Mouse (Mus musculus) mesoderm, embryonic 11.5 days (tissue): ENCODE results near the gene Tnnt1.
A peak's percentile ranks its signal among the peaks of the same experiment; 100 is the strongest.

ENCODE experiments used
- DNase-seq: peaks from one replicate; pipeline ENCODE4 v3.0.0-alpha.2; 2012; ENCODE audit warnings: low read depth, low spot score

Tnnt1 gene

DNA sequence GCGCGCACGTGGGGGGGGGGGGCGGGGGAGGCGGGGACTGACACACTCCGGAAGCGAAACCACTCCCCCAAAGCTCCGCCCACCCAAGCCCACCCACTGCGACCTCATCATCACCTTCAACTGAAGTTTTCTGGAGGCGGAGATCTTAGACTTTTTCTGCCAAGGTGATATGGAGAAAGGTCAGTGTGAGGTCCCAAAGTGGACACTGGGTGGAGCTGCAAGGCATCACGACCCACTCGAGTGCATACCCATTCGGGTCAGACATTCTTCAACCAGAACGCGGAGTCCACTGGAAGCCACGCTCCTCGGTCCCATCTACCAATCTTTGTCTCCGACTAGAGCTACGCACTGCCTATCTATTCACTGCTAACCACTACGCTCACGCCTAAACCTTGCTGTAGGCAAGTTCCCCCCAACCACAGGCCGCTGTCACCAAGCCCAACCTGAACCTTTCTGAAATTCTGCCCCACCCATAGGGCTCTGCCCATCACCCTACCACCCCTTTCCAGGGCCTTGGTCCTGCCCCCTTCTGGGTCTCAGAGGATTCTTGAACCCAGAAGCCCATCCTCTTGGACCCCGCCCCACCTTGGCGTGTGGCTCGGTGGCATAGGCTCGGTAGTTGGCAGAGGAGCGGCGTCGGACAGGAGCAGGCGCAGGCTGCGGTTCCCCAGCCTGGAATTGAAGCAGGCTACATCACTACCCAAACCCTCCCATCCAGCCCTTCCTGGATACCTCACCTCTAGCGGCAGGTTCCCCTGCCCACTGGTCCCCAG is 5.2 kb upstream of the Tnnt1 start:
- DNase-seq = no peak

DNA sequence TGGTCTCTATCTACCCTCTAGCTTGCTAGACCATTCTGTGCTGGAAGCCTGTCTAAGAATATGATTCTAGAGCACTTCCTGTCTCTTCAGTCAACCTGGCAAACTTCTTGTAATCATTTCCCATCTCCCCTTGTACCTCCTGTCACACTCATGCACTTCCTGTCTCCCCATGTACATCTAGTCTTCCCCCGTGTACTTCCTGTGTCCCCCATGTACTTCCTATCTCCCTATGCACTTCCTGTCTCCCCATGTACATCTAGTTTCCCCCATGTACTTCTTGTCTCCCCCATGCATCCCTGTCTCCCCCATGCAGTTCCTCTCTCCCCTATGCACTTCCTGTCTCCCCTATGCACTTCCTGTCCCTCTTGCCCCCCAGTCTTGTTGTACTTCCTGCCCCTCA is 2.3 kb upstream of the Tnnt1 start:
- no peak for DNase-seq

DNA sequence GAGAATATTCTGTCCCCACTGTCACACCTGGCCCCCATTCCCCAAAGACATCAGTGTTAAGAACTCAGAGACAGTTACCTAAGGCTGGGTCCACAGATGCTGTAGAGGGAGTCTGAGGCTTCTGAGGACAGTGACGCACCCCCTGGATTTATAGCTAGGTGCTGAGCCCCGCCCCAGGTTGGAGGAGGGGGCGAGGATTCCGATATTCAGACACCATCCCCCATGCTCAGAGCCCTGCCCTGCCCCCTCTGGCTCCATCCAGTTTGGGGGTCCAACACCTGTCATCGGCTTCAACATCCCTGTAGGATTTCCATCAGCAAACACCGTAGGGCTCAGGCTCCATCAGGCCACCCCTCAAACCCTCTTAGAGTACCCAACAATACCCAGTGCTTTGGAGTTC is 329 bp downstream of the Tnnt1 start:
- DNase-seq = no peak

DNA sequence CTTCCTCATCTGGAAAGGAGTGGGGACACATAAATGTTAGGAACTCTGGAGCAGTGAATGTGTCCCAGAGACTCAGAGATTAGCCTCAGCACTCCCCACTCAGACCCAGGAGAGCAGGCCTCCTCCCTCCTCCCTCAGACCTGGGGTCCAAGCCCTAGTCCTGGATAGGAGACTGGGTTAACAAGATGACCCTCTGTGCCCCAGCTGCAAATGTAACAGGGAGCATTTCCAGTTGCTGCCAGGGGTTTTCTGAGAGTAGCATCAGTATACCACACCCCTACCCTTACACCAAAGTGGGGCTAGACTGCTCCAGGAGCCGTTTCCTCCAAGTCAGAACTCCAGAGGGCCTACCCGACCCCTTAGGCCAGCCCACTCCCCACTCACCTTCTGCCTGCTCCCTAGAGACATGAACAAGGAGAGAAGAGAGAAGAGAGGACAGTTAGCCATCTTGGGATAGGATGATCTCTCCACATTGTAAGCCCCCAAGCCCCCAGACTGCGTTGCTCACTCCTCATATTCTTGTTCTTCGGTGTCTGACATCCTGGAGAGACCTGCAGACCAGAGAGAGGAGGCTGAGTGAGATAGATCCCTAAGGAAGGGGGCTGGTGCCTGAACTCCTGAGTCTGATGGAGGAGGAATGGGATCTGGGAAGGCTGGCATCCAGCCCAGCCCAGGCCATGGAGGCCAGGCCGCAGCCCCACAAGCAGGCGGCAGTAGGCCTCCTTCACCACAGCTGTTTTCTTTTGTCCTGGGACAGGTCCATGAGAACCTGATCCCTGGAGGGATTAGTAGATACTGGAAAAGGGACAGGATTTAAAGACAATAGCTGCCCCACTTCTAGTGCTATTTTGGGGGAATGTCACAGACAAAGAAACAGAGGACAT is 2.1 kb downstream of the Tnnt1 start:
- DNase-seq = no peak

DNA sequence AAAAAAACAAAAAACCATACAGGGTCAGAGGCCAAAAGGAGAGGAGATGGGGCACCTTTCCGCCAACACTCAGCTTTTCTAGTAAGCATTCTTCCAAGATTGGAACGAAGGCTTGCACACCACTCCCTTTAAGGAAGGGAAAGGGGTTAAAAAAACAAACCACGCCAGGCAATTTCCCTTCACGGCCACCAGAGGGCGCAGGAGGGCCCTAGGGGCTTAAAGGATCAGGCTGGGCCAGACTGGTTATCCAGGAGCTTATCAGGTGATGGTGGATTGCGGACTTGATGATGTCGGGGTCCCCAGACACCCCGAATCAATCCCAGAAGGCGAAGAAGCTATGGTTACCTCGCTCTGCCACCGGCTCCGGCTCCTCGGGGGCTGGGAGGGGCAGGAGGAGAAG is 2.9 kb downstream of the Tnnt1 start:
- DNase-seq = peak; percentile 67

DNA sequence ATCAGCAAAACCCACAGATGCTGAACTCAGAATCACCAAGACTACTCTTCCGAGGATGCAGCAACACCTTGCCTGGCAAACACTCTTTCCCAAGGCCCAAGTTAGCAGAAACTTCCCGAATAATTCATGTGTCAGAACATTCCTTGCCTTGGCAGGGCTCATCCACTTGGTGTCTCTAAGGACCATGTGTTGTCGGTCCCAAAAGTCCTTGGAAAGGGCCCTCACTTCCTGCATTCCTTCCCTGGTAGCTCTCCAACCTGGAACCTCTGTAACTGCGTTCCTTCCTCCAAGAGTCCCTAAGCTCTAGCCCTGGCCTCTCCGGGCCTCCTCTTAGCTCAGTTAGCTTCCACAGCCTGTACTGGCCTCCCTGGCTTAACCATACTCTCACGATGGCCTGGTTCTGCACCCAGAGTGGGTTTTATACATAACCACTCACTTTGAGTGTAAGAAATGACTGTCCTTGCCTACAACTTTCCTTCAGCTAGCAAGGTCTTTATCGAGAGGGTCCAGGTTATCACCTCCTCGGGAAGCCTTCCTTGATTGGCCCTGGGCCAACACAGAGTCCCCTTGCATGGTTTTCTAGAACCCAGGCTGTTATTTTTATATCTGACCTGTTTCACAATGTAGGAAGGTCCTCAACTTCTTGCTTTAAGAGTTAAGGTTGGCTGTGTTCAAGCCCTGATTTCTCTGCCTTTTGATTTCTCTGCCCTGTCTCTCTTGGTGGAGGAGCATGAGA is 4.5 kb downstream of the Tnnt1 start:
- DNase-seq = no peak

DNA sequence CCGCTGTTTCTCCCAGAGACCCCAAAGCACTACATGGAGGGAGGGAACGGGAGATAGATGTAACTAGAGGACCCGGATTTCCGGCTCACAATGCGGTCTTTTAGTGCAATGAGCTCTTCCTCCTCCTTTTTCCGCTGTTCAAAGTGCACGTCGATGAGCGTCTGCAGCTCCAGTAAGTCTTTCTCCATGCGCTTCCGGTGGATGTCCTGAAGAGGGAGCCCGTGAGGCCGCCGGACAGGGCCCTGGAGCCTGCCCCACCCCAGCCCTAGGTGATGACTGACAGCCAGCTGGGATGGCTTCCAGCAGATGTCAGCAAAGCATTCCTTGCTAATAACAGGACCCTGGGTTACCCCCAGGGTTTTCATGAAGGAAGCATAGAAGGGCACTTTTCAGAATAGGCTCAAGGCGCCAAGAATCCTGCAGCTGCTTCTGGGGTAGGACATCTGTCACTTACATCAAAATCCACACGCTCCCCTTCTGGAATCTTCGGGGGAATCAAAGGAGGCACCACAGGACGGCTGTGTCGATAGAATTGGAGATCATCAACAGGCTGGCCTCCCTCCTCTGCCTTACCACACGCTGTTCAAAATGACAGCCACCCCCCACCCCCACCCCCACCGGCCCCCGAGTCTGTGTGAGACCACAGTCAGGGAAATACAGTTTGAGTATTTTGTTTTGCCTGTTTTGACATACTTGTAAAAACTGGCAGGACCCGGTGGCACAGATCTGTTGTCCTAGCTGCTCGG is 6.1 kb downstream of the Tnnt1 start:
- peak; percentile 87 for DNase-seq

DNA sequence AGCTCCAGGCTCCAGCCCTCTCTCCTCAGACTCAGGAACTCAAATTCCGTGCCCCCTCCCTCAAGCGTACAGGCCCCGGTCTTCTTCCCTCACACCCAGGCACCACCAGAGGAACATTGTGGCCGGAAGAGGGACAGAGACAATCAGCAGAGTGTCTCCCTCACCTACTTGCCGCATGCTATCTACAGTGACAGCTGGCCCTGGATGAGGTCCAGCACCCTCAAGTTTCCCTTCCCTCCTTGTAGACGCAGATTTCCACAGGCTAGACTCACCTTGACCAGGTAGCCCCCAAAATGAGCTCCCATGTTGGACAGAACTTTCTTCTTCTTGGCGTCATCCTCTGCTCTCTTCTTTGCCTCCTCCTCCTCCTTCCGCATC is 7.5 kb downstream of the Tnnt1 start:
- DNase-seq = no peak

DNA sequence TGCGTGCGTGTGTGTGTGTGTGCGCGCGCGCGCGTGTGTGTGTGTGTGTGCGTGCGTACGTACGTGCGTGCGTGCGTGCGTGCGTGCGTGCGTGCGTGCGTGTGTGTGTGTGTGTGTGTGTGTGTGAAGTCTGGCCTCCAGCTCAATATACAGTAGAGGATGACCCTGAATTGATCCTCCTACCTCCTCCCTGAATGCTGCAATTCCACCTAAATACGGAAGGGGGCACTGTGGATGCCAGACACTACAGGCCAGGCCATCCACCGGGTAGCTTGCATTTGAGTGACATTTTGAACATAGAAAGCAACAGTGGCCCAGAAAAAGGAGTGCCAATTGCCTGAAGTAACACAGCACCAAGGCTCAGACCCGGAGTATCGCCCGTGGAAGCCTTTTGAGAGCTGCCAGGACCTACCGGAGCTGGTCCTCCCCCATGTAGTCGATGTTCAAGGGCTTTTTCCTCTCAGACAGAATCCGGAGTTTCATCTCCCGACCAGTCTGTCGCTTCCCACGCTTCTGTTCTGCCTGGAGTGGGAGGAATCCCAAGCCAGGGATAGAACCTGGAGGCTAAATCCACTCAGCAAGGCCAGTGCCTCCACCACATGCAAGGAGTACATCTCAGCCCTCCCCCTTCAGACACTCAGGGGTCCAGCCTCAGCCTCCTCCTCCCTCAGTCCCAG is 8.0 kb downstream of the Tnnt1 start:
- DNase-seq = no peak

DNA sequence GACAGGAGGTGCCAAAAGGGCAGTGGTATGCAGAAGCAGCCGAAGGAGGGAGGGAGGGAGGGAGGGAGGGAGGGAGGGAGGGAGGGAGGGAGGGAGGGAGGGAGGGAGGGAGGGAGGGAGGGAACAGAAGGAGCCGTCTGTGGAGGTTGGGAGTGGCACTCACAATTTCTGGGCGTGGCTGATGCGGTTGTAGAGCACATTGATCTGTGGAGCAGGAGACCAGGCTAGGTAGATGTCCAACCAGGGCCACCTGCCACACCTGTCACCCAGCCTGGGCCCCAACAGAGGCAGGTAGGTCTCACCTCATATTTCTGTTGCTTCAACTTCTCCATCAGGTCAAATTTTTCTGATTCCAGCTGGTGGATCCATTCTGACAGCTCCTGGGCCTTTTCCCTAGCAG is 9.0 kb downstream of the Tnnt1 start:
- no peak for DNase-seq

DNA sequence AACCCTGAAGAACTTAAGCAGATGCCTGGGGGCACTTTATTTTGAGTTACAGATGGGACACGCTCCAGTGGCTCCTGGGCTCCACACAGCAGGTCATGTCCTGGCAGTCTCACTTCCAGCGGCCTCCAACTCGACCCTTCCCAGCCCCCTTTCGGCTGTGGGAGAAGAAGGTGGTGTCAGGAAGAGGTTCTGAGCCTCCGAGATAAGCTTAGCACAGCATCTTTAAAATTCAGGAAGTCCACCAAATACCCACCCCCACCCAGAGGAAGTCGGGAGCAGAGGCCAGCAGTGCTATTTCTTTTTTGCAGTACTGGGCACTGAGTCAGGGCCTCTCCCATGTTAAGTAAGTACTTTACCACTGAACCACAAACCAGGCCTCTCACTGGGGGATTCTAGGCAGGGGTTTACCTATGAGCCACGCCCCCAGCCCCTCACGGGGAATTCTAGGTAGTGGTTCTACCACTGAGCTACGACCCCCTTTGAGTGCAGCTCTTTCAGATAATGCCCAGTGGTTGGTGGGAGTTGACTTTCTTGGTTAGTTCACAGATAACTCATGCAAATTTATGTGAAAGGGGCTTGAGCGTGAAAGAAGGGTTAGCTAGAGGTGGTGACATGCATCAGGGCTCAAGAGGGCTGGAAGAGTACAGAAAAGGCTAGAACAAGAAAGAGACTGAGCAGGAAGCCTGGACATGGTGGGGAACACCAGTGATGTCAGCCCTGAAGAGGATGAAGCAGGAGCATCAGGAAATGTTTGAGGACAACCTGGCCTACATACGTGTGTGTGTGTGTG is 11.3 kb downstream of the Tnnt1 start:
- no peak for DNase-seq

DNA sequence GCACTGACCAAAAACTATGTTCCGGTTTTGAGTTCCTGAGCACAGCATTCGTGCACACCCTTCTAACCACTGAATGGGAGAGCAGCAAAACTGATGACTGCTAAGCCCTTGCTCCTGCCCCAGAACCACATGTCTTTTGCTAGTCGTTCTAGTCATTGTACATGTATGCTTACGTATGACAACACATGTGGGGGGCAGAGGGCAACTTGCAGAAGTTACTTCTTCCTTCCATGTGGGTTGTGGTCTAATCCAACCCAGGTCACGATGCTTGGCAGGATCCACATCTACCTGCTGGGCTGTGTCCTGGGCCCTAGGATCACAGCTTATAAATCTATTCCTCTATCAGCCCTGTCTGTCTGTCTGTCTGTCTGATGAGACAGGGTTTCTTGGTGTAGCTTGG is 12.3 kb downstream of the Tnnt1 start:
- DNase-seq = no peak

DNA sequence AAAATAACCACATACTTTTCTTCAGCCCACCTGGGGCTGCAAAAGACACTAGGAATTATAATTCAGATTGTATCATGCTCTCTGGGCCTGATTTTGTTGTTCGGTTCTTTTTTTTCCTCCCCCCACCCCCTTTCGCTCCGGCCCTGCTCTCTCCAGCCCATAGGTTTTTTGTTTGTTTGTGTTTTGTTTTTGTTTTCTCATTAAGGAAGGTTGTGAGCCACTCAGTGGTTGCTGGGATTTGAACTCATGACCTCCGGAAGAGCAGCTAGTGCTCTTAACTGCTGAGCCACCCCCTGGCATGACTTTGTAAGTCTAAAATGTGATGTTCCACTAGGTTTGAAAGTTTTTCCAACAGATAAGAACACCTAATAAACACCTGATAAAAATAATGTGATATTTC is 13.1 kb downstream of the Tnnt1 start:
- no peak for DNase-seq

DNA sequence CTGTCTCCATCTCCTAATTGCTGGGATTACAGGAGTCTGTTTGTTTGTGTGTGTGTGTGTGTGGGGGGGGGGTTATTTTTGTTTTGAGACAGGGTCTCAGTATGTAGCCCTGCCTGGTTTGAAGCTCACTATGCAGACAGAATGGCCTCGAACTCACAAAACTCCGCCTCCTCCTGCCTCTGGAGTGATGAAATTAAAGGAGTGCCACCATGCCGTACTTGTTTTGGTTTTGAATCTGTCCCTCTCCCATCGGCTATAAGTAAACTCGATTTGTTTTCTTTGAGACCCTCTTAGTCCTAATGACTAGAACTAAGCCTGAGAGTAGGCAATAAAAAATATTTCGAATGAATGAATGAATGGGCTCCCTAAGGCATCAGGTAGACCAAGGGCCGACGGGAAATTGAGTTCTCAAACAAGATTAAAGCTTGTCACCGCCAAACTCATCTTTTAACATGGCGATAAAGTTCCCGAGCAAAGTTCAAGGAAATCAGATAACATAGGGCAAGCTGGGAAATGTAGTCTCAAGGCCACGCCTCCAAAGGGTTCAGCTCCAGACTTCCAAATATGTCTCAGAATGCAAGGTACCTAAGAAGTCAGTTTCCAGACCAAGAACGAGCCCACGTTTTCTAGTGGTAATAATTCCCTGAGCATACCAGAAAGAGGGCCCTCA is 13.6 kb downstream of the Tnnt1 start:
- no peak for DNase-seq

DNA sequence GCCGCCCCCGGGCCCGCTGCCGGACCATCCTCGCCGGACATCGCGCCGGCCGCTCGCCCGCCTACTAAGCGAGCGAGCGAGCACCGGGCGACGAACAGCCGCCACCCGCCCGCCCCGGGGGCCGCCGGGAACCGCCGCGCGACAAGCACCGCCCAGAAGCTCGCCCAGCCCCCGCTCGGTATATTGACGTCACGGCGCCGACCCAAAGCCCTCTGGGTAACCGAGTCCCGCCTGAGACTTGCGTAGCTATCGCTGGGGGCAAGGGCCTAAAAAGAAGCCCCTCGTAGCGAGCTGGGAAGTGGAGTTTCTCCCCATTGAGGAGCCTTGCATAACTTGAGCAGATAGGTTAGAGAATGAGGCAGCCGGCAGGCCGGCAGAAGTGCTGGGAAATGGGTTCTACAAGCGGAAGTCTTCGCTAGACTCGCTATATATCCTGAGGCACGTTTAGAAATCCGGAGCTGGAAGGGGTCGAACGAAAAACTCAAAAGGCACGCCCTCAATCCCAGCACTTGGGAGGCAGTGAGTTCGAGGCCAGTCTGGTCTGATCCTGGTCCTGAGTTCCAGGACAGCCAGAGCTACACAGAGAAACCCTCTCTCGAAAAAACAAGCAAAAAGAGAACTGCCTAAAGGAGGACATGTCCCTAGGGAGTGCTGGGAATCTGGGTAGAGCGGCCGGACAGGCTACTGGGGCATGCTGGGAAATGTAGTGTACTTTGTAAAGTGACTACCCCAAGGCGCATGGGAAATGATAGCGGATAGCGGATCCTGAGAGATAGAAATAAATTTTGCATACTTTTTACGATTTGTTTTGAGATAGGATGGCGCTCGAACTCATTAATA is 14.4 kb downstream of the Tnnt1 start, which contains the start of gene Ppp1r12c:
Gene Ppp1r12c, minus strand, starts transcription at position 123 of the 840 bp plus-strand sequence.
- DNase-seq = peak; percentile 92

DNA sequence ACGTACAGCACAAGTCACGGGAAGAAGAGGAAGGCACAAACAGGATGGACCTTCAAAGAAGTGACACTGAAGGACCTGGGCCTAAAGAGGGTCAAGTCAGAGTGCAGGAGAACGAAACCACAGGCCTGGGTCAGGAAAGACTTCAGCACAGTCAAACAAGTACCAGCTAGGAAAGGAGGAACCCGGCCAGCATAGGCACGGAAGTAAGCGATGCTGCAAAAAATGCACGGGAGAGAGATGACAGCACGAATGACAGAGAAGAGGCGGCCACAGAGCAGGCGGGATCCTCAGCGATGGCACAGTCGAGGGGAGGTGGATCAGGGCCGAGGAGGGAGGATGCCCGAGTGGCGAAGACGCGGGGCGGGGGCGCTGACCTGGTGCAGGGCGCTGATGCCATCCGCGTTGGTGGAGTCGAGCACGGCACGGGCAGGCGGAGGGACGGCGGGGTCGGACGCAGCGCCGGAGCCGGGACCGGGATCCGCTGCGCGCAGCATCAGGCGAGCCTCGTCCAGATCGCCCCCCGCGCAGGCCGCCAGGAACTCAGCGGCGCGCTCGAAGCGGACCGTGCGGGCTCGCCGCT is 15.2 kb downstream of the Tnnt1 start:
- DNase-seq = no peak

DNA sequence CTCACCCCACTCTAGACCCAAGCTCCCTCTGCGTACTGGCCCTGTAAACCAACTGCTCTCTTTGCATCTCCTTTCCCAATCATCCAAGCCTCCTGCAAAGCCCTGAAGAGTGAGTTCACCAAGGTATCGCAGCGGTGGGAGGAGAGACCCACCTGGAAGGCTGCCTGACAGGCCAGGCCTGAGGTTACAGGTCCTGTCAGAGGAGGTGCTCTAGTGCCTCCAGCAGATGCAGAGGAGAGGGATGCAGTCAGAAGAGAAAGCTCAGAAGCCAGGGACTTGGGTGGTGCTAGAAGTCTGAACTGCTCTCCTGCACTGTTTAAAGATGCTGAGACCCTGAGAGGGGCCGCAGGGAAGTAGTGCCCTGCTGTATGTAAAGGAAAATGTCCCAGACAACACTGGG is 17.1 kb downstream of the Tnnt1 start:
- no peak for DNase-seq

DNA sequence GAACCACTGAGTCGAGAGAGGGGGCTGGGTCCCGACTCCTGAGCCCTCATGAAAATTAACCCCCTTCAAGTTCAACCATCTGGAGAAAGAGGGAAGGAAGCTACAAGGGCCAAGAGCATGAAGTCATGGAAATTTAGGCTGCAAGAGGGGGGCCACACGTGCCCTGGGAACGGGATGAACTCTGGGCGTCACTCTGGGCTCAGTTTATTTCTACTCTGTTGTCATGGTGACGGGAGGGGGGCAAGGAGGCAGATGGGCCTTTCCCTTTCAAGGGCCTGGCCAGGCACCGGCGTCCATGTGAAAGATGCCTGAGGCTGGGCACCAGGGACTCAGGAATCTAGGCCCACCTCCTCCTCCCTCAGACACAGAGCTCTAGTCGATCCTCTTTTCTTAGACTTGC is 17.9 kb downstream of the Tnnt1 start:
- DNase-seq = peak; percentile 78
